8 mouse cellular contexts compared by ENCODE assay signal in genomic region chr10:45000873-45001859, GRCm38 (mm10).
A peak's percentile ranks its signal among the peaks of the same experiment; 100 is the strongest.
DNase-seq lines count a peak whose midpoint lies in the region; ATAC-seq and TF ChIP-seq lines count a peak whose summit lies in the region.

No protein-coding gene starts in this region.

- DNase-seq in cerebellum, adult 18-20 months, result peak; percentile 8 to 9
- DNase-seq in cerebellum, adult 11-12 months, result no peak
- DNase-seq in brain, embryonic 14.5 days (ENCODE audit: low read depth), result peak; percentile 86
- DNase-seq in forebrain, embryonic 10.5 days (ENCODE audit: extremely low spot score, low spot score), result peak; percentile 38
- peak; percentile 88 for DNase-seq in hindbrain, embryonic 14.5 days (ENCODE audit: low spot score)
- DNase-seq in layer of hippocampus, postnatal 14 days (ENCODE audit: low spot score in 2 of 2), result peak; percentile 51 to 75
- peak; percentile 77 for DNase-seq in lung, postnatal 25 days (ENCODE audit: low spot score)
- peak; percentile 85 for DNase-seq in retina, postnatal 1 day

- peak overlapping the region; percentile 46 for H3K4me3 ChIP-seq in forebrain, embryonic 10.5 days
- peak overlapping the region; percentile 31 for H3K4me3 ChIP-seq in hindbrain, embryonic 14.5 days (replicated peaks; ENCODE audit: low read length)

- no peaks in the 10 kb centered on the region for H3K36me3 ChIP-seq in forebrain, embryonic 10.5 days (replicated peaks)
- H3K36me3 ChIP-seq in hindbrain, embryonic 14.5 days (replicated peaks; ENCODE audit: control insufficient read depth, insufficient read depth), result no peaks in the 10 kb centered on the region

- peak overlapping the region; percentile 80 for H3K27ac ChIP-seq in forebrain, embryonic 10.5 days
- H3K27ac ChIP-seq in hindbrain, embryonic 14.5 days, result peak overlapping the region; percentile 76

- 53% methylated on average over 12 of the region's 12 CpGs for WGBS in forebrain, embryonic 10.5 days
- 47% methylated on average over 12 of the region's 12 CpGs for WGBS in hindbrain, embryonic 14.5 days

- peak; percentile 61; the same call in 1 of the 2 replicates for TF ChIP-seq CTCF in brain, embryonic 14.5 days (IDR thresholded peaks at IDR 0.05; ENCODE audit: borderline replicate concordance, extremely low read depth, insufficient read depth, insufficient read length)

- H3K4me2 ChIP-seq in hindbrain, embryonic 14.5 days (replicated peaks), result peak overlapping the region; percentile 72

- H3K9me3 ChIP-seq in forebrain, embryonic 10.5 days, result no peaks in the 10 kb centered on the region
- H3K9me3 ChIP-seq in hindbrain, embryonic 14.5 days (ENCODE audit: control insufficient read depth, low read length), result no peaks in the 10 kb centered on the region

- peaks cover 40% of the 10 kb centered on the region for H3K4me1 ChIP-seq in forebrain, embryonic 10.5 days
- H3K4me1 ChIP-seq in hindbrain, embryonic 14.5 days (replicated peaks; ENCODE audit: control insufficient read depth, insufficient read depth, low read length), result 0 out of 2 replicates have a peak, but pooled peaks cover 14% of the 10 kb centered on the region

- peak overlapping the region; percentile 61 for H3K9ac ChIP-seq in hindbrain, embryonic 14.5 days

- no peak for TF ChIP-seq POLR2A in brain, embryonic 14.5 days (IDR thresholded peaks at IDR 0.05; ENCODE audit: borderline replicate concordance, extremely low read depth, insufficient read depth, insufficient read length, poor library complexity, severe bottlenecking)

- ATAC-seq in hindbrain, embryonic 14.5 days (ENCODE audit: low FRiP score), result peak; percentile 35; the same call in 1 of the 2 replicates

- peaks cover 73% of the 10 kb centered on the region for H3K27me3 ChIP-seq in forebrain, embryonic 10.5 days (ENCODE audit: poor library complexity, severe bottlenecking)
- no peaks in the 10 kb centered on the region for H3K27me3 ChIP-seq in hindbrain, embryonic 14.5 days (ENCODE audit: control insufficient read depth, insufficient read depth, low read length)
